Mouse (Mus musculus) heart, postnatal 0 days (tissue): ENCODE measurements around the gene Cfl1. TPM values are rescaled to one million over a fixed set of nuclear protein-coding genes. Genes with fewer than 3 reads are reported as not detected.

ENCODE experiments used
- ATAC-seq: fragments of 200-750 bp; cut with Nextera tagmentation; 2 replicates; pipeline ENCODE4 v1.8.0; 2017; ENCODE audit warnings: low read depth, moderate number of reproducible peaks, moderate library complexity; ENCODE audit not compliant: insufficient read depth
- DNase-seq: peaks from one replicate; pipeline ENCODE4 v3.0.0-alpha.2; 2016; ENCODE audit warnings: low spot score
- H3K27ac ChIP-seq: fragments of 300-500 bp; sonication (generic); 2 replicates; pipeline ENCODE4 v1.5.1; 2014; ENCODE audit warnings: low read depth, mild to moderate bottlenecking
- H3K27me3 ChIP-seq: fragments of 300-500 bp; sonication (generic); 2 replicates; pipeline ENCODE4 v1.6.1; 2014; ENCODE audit warnings: low read length, mixed read lengths; ENCODE audit not compliant: control insufficient read depth, insufficient read depth
- H3K36me3 ChIP-seq: fragments of 300-500 bp; sonication (generic); replicated peaks from 2 replicates; pipeline ENCODE4 v1.6.1; 2014; ENCODE audit warnings: low read length, mixed read lengths; ENCODE audit not compliant: control insufficient read depth, insufficient read depth
- H3K4me1 ChIP-seq: fragments of 300-500 bp; sonication (generic); 2 replicates; pipeline ENCODE4 v1.6.1; 2014; ENCODE audit warnings: antibody characterized with exemption; ENCODE audit not compliant: control insufficient read depth, insufficient read depth
- H3K4me2 ChIP-seq: fragments of 300-500 bp; sonication (generic); 2 replicates; pipeline ENCODE4 v1.6.1; 2014; ENCODE audit warnings: low read depth, mild to moderate bottlenecking, low read length, moderate library complexity
- H3K4me3 ChIP-seq: fragments of 300-500 bp; sonication (generic); 2 replicates; pipeline ENCODE4 v1.5.1; 2014; ENCODE audit warnings: low read depth, low read length
- H3K9ac ChIP-seq: fragments of 300-500 bp; sonication (generic); replicated peaks from 2 replicates; pipeline ENCODE4 v1.6.1; 2014; ENCODE audit warnings: low read depth, low read length, mixed read lengths
- H3K9me3 ChIP-seq: fragments of 300-500 bp; sonication (generic); replicated peaks from 2 replicates; pipeline ENCODE4 v1.6.1; 2016; ENCODE audit warnings: low read length; ENCODE audit not compliant: control insufficient read depth
- CTCF ChIP-seq: IDR thresholded peaks from 2 replicates; pipeline ENCODE4 v1.5.1; 2016; ENCODE audit warnings: antibody characterized with exemption, control low read depth, low read depth
- EP300 ChIP-seq: IDR thresholded peaks from 2 replicates; pipeline ENCODE4 v1.6.1; 2016; ENCODE audit warnings: antibody characterized with exemption, low read depth
- WGBS: fragments of 180-500 bp; shearing (Covaris S2); extraction: QIAGEN DNeasy Blood & Tissue Kit; methylation state at CpG from one replicate; pipeline ENCODE4 v1.1.7; 2014; 5-methylcytosine and 5-hydroxymethylcytosine counted together
- polyA plus RNA-seq: library from polyadenylated mRNA; unstranded; fragments of >200 nt; fragmentation: Nextera tagmentation; extraction: Ambion mirVana; gene quantifications from 2 replicates; pipeline ENCODE4 v1.2.1, GENCODE M21; 2015
- total RNA-seq: library from RNA; depleted of rRNA; stranded (reverse); fragments of >200 nt; gene quantifications from 2 replicates; pipeline ENCODE4 v1.2.3, GENCODE M21; 2014; ENCODE audit warnings: low replicate concordance

Cfl1 gene
- total and polyA plus RNA-seq, 2 experiments from 2014 or later: 448 to 963 TPM

DNA sequence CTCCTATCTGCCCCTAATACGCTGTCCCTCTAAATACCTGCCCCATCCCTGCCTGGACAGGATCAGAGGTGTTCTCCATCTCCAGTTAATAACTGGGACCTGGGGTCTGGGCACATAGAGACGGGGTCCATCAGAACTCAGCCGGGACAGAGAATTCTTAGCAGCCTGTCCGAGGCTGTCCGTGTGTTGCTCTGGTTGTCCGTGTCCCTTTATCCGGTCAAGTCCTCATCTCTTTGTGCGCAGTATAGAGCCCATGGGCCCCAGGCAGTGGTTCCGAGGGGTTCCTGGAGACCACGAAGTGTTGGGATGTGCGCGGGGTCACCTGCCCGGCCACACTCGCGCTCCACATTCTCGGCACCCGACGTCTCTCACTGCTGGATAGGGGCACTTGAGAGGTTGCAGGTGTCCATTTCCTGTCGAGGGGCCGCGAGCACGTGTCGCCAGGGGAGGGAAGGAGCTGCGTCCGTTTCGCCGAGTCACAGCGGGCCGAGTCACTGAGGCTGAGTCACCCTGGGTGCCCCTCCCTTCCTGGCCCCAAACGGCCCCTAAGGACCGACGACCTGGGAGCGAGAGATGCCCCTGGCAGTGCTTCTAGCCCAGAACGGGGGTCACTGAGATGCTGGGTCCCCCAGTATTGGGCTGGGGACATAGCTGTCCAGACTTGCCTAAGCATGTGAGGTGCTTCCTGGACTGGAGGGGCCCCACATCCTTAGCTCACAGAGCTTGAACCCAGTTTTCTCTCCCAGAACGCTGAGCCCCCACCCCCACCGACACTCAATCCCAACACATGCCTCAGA is 41.7 kb upstream of the Cfl1 start:
- ATAC-seq (no peak), DNase-seq (no peak)
- no peak for TF ChIP-seq CTCF
- TF ChIP-seq EP300: no peak
- Histone ChIP-seq H3K4me2 (peak overlapping the region; percentile 95), H3K9me3 (no peaks in the 10 kb centered on the region), H3K36me3 (peaks cover under 1% of the 10 kb centered on the region; the same call in 1 of the 2 replicates), H3K27me3 (peaks cover 32% of the 10 kb centered on the region), H3K4me1 (peaks cover 16% of the 10 kb centered on the region; the same call in 1 of the 2 replicates), H3K9ac (no peak overlapping the region), H3K27ac (no peak overlapping the region), H3K4me3 (peak overlapping the region; percentile 55)
- WGBS: 4% methylated on average over 36 of the region's 36 CpGs

DNA sequence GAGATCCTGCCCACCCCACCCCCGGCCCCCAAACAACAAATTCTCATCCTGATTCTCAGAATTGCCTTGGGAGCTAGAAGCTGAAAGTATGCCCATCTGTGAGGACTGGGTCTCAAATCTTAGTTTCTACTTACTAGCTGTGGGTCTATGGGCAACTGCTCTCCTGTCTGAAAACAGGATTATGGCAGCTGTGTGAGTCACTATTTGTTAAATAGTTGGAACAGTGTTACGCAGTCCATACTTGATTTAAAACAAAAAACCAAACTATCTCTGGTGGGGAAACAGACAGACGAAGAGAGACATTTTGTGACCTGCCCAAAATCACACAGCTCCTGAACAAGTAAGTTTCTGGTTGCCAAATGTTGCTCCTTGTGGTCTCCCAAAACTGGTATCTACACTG is 40.6 kb upstream of the Cfl1 start:
- no peak for DNase-seq
- no peak for ATAC-seq
- H3K36me3 ChIP-seq: peaks cover 11% of the 10 kb centered on the region
- no peaks in the 10 kb centered on the region for H3K9me3 ChIP-seq
- peaks cover 32% of the 10 kb centered on the region for H3K27me3 ChIP-seq
- H3K9ac ChIP-seq: no peak overlapping the region
- H3K4me3 ChIP-seq: no peak overlapping the region
- WGBS: 72% methylated on average over 3 of the region's 3 CpGs
- H3K4me2 ChIP-seq: no peak overlapping the region
- TF ChIP-seq EP300 (no peak), CTCF (no peak)
- peaks cover 16% of the 10 kb centered on the region; the same call in 1 of the 2 replicates for H3K4me1 ChIP-seq
- no peak overlapping the region for H3K27ac ChIP-seq

DNA sequence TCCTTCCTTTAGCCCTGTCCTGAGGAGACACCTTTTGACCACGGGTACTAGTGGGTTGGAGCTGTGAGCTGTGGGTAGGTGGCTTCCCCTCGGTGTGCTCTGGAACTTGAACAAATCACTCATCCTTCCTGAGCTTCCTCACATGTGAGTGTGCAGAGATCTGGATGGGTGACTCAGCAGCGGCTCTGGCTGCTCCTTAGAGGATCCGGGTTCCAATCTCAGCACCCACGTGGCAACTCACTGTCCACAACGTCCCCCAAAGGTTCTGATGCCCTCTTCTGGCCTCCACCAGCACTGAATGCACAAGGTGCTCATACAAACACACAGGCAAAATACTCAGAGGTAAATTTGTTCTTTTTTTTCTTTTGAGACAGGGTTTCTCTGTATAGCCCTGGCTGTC is 38.5 kb upstream of the Cfl1 start:
- Histone ChIP-seq H3K4me2 (no peak overlapping the region), H3K27me3 (peaks cover 29% of the 10 kb centered on the region), H3K4me3 (no peak overlapping the region), H3K27ac (no peak overlapping the region), H3K9me3 (no peaks in the 10 kb centered on the region), H3K36me3 (peaks cover 12% of the 10 kb centered on the region), H3K9ac (no peak overlapping the region), H3K4me1 (peaks cover 29% of the 10 kb centered on the region)
- no peak for DNase-seq
- ATAC-seq: no peak
- TF ChIP-seq CTCF (no peak), EP300 (no peak)
- WGBS: 71% methylated on average over 6 of the region's 6 CpGs

- Histone ChIP-seq H3K9me3 (no peaks in the 10 kb centered on the region), H3K36me3 (peaks cover 12% of the 10 kb centered on the region), H3K9ac (peak overlapping the region; percentile 7; the same call in 1 of the 2 replicates), H3K4me2 (peak overlapping the region; percentile 99), H3K27me3 (0 out of 2 replicates have a peak, but pooled peaks cover 1% of the 10 kb centered on the region), H3K4me1 (peaks cover 24% of the 10 kb centered on the region), H3K27ac (peak overlapping the region; percentile 61; the same call in 1 of the 2 replicates), H3K4me3 (peak overlapping the region; percentile 75)
- WGBS: 67% methylated on average over 12 of the region's 12 CpGs
- DNase-seq (no peak), ATAC-seq (no peak)
- TF ChIP-seq CTCF (no peak), EP300 (no peak)
Measured at GRCm38 (mm10) chr19:5455037-5455436, 35.2 kb upstream of the Cfl1 start.

GRCm38 (mm10) chr19:5455568-5455967 is 34.7 kb upstream of the Cfl1 start:
- peaks cover 12% of the 10 kb centered on the region for H3K36me3 ChIP-seq
- DNase-seq: no peak
- peak overlapping the region; percentile 89; the same call in 1 of the 2 replicates for H3K9ac ChIP-seq
- peak overlapping the region; percentile 61 for H3K27ac ChIP-seq
- H3K4me2 ChIP-seq: peak overlapping the region; percentile 99
- no peaks in the 10 kb centered on the region for H3K27me3 ChIP-seq
- TF ChIP-seq EP300: no peak
- no peak for TF ChIP-seq CTCF
- H3K9me3 ChIP-seq: no peaks in the 10 kb centered on the region
- H3K4me3 ChIP-seq: peak overlapping the region; percentile 75
- WGBS: 62% methylated on average over 8 of the region's 8 CpGs
- no peak for ATAC-seq
- peaks cover 24% of the 10 kb centered on the region for H3K4me1 ChIP-seq
